8 mouse cellular contexts compared by ENCODE assay signal in the genomic region with DNA sequence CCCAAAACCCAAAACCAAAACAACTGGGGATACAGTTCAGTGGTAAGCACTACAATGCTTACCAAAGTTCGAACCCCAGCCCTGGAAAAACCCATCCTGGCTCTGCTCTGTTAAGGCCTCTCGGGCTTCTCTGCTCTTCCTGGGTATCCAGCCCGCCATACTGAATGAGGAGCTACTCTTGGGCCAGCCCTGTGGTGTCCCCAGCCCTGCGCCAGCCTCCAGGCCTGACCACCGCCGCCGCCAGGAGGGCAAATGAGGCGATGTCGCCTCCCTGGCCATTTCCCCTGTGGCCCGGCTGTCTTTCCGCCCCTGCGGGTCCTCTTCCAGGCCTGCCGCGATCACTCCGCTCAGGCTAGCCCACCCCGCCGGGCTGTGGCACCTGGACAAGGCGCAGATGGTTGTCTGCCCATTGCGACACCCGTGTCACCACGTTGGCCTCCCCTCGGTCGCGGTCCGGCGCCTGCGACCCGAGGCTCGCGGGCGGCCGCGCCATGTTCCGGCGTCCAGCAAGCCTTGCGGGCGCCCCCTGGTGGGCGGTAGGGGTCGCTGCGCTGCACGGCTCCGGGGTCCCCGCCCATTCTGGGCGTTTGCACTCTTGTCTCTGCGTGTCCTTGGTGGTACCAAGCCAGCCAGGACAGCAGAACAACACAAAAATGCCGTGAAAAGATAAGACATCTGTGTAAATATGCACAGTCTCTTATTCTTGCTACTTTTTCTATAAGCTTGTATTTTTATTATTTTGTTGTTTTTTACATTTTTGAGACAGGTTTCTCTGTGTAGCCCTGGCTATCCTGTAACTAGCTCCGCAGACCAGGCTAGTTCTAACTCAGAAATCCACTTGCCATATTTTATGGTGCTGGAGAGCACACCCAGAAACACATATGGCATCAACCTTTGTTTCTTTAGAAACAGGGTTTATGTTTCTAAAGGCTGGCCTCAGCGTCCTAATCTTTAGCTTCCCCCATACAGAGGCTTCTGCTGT. TPM values are rescaled to one million over a fixed set of nuclear protein-coding genes. Genes with fewer than 3 reads are reported as not detected.
DNase-seq lines count a peak whose midpoint lies in the region; ATAC-seq and TF ChIP-seq lines count a peak whose summit lies in the region.

Gene E130311K13Rik (minus strand): TSS at position 595 of the 982 bp plus-strand sequence.

- H3K36me3 ChIP-seq in forebrain, embryonic 15.5 days, result no peaks in the 10 kb centered on the region

- H3K9me3 ChIP-seq in forebrain, embryonic 15.5 days, result no peaks in the 10 kb centered on the region

- TF ChIP-seq POLR2A in lung, adult 2 months (IDR thresholded peaks at IDR 0.05; ENCODE audit: borderline replicate concordance, extremely low read depth, low read depth, low read length), result peak; percentile 52; the same call in 1 of the 2 replicates

- intact Hi-C loops in heart, postnatal 25 days (cut with DNase I), result loop anchor here (2.0 to 5.0 kb wide), 2 partner anchors 34 to 372 kb away; no protein-coding TSS in a partner anchor

- H3K4me3 ChIP-seq in forebrain, embryonic 15.5 days, result peak within 1 kb of the TSS; percentile 86
- H3K4me3 ChIP-seq in lung, adult 2 months (replicated peaks; ENCODE audit: extremely low read depth, low read depth, low read length), result peak within 1 kb of the TSS; percentile 71

- TF ChIP-seq CTCF in lung, adult 2 months (IDR thresholded peaks at IDR 0.05; ENCODE audit: insufficient read depth, low read length), result peak; percentile 43; the same call in 1 of the 2 replicates

- peak within 1 kb of the TSS; percentile 75 for H3K4me2 ChIP-seq in forebrain, embryonic 15.5 days (replicated peaks)

- no peaks in the 10 kb centered on the region for H3K4me1 ChIP-seq in forebrain, embryonic 15.5 days
- no peaks in the 10 kb centered on the region for H3K4me1 ChIP-seq in lung, adult 2 months (ENCODE audit: control insufficient read depth, insufficient read depth, low read length)

- DNase-seq in ES-CJ7 (ENCODE audit: low read depth, low spot score), result peak; percentile 69
- peak; percentile 86 for DNase-seq in cerebellum, adult 11 months
- peak; percentile 76 for DNase-seq in heart, postnatal 25 days (ENCODE audit: low spot score)
- peak; percentile 82 to 93 for DNase-seq in layer of hippocampus, adult 18-20 months (ENCODE audit: low spot score in 2 of 2)
- peak; percentile 91 for DNase-seq in lung, adult 2 months
- DNase-seq in thymus, adult 18-20 months, result peak; percentile 60 to 61

- H3K27me3 ChIP-seq in forebrain, embryonic 15.5 days, result no peaks in the 10 kb centered on the region

- WGBS in forebrain, embryonic 15.5 days, result 5% methylated on average over 46 of the region's 48 CpGs
- 5% methylated on average over 48 of the region's 48 CpGs for WGBS in lung, adult 2 months

- peak within 1 kb of the TSS; percentile 96 for H3K9ac ChIP-seq in forebrain, embryonic 15.5 days (replicated peaks)

- H3K27ac ChIP-seq in forebrain, embryonic 15.5 days (replicated peaks), result peak within 1 kb of the TSS; percentile 70

- peak; percentile 96 for ATAC-seq in forebrain, embryonic 15.5 days (replicated peaks)
- peak; percentile 85 for ATAC-seq in neutrophil, adult 5-6 weeks (ENCODE audit: extremely low read depth, insufficient number of reproducible peaks, low FRiP score, poor library complexity, severe bottlenecking)

RNA-seq across cellular contexts. Expression of gene E130311K13Rik, which starts in this region (rescaled TPM):
- 6.6 TPM in 2 replicates for polyA plus RNA-seq in forebrain, embryonic 15.5 days (2015; fragmentation: Nextera tagmentation; extraction: Ambion mirVana)
- total RNA-seq in heart, postnatal 25 days (2021), result 1 to 10 TPM; 8.1 TPM
- 10 to 100 TPM; 11.8 to 12.2 TPM for total RNA-seq in layer of hippocampus, adult 18-20 months (2021)
- 2.5 and 3.4 TPM in 2 replicates for polyA plus RNA-seq in lung, adult 2 months (2012; rRNA removed)
- 4.7 and 8.8 TPM in 2 replicates for total RNA-seq in neutrophil, adult 5-6 weeks (2017)

Comparison
In these comparisons a context has a peak if more than half of its experiments do, and no peak if none do; other contexts are left out.
1. Peak in every context shown above with its lines: DNase-seq, ATAC-seq, H3K4me3 ChIP-seq and H3K27ac ChIP-seq.